Mouse (Mus musculus) intestine, embryonic 14.5 days (tissue): ENCODE results near the gene Susd6. TPM values are rescaled to one million over a fixed set of nuclear protein-coding genes. Genes with fewer than 3 reads are reported as not detected.

Experiments used
- polyA plus RNA-seq: library from polyadenylated mRNA; unstranded; fragments of >200 nt; fragmentation: Nextera tagmentation; extraction: Ambion mirVana; gene quantifications from 2 replicates; pipeline ENCODE4 v1.2.1, GENCODE M21; 2014

Susd6 gene
- polyA plus RNA-seq, 1 experiment from 2014 or later, result 21.4 TPM

Other genes with a start within 250 kb of the Susd6 start
- 26.1 and 29.4 TPM in 2 replicates for gene Slc39a9, start 146.6 kb upstream of the Susd6 start, polyA plus RNA-seq
- 316 and 325 TPM in 2 replicates for gene Erh, start 146.2 kb upstream of the Susd6 start, polyA plus RNA-seq
- 11.8 and 12.1 TPM in 2 replicates for gene Plekhd1, start 97.9 kb upstream of the Susd6 start, polyA plus RNA-seq
- 0.11 and 0.12 TPM in 2 replicates for gene Ccdc177, start 29.8 kb upstream of the Susd6 start, polyA plus RNA-seq
- gene Srsf5, start 155.0 kb downstream of the Susd6 start, polyA plus RNA-seq, result 350 and 386 TPM in 2 replicates
- 0.50 and 0.74 TPM in 2 replicates for gene Slc10a1, start 178.2 kb downstream of the Susd6 start, polyA plus RNA-seq
- gene Smoc1, start 236.3 kb downstream of the Susd6 start, polyA plus RNA-seq, result 8.8 and 10.9 TPM in 2 replicates